Mouse (Mus musculus) cerebellum, adult 2 months (tissue): ENCODE measurements around the gene Nucb1. TPM values are rescaled to one million over a fixed set of nuclear protein-coding genes. Genes with fewer than 3 reads are reported as not detected.
"Not testable (repeated sequence)": the region's sequence is repeated elsewhere in the genome, so short reads cannot be mapped to it uniquely, and the experiment has no call there.

Experiments used
- DNase-seq, 2 experiments: peaks; one replicate each; pipeline ENCODE4 v3.0.0; 2021
- H3K27ac ChIP-seq: fragments of 200-500 bp; 2 replicates; pipeline ENCODE4 v1.5.1; 2012; ENCODE audit warnings: low read length, control low read depth, inconsistent platforms; ENCODE audit not compliant: insufficient read depth
- H3K27me3 ChIP-seq: fragments of 200-500 bp; 2 replicates; pipeline ENCODE4 v1.6.1; 2012; ENCODE audit warnings: inconsistent platforms, mild to moderate bottlenecking, low read length, moderate library complexity; ENCODE audit not compliant: control insufficient read depth, insufficient read depth
- H3K4me1 ChIP-seq: fragments of 200-500 bp; 2 replicates; pipeline ENCODE4 v1.6.1; 2011; ENCODE audit warnings: low read length; ENCODE audit not compliant: control insufficient read depth, insufficient read depth
- H3K4me3 ChIP-seq: fragments of 200-500 bp; replicated peaks from 2 replicates; pipeline ENCODE3; 2011; ENCODE audit warnings: mild to moderate bottlenecking, low read depth, low read length, control low read depth; ENCODE audit not compliant: insufficient read depth
- CTCF ChIP-seq: fragments of 200-500 bp; IDR thresholded peaks from 2 replicates; pipeline ENCODE4 v1.5.1; 2011; ENCODE audit warnings: low read depth, mild to moderate bottlenecking, control low read depth, low read length, moderate library complexity, borderline replicate concordance; ENCODE audit not compliant: insufficient read depth
- POLR2A ChIP-seq: fragments of 200-500 bp; IDR thresholded peaks from 2 replicates; pipeline ENCODE4 v1.6.1; 2011; ENCODE audit warnings: low read length, control low read depth, borderline replicate concordance; ENCODE audit not compliant: insufficient read depth
- WGBS: fragments of 180-500 bp; shearing (Covaris S2); methylation state at CpG from one replicate; pipeline ENCODE4 v1.1.7; 2018; 5-methylcytosine and 5-hydroxymethylcytosine counted together
- polyA plus RNA-seq: library from polyadenylated mRNA; depleted of rRNA; stranded (reverse); fragments of >200 nt; gene quantifications from 2 replicates; pipeline ENCODE4 v1.2.3, GENCODE M21; 2012

Gene Nucb1
- polyA plus RNA-seq, 1 experiment: 136 TPM

DNA sequence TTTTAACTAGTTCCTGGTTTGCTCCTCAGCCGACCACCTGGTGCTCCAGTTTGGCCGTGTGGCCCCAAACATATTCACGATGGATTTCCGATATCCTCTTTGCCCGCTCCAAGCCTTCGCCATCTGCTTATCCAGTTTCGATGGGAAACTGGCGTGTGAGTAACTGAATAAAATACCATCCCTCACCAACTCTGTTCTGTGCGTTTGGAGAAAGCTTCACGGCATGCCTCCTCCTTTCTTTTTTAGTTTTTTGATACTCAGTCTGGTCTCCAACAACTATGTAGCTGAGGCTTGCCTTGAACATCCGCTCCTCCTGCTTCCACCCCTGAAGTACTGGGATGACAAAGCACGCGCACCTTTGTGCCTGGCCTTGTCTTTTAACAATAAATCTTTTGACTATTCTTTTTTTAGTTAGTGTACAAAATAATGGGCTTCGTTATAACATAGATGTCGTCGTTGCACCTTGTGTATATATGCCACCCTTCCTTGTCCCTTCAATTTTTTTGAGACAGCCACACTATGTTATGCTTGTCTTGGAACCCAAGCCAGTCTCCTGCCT, 12.1 kb upstream of the Nucb1 start:
- H3K27ac ChIP-seq: no peak overlapping the region
- TF ChIP-seq CTCF (no peak), POLR2A (no peak)
- no peaks in the 10 kb centered on the region for H3K27me3 ChIP-seq
- DNase-seq: no peak
- H3K4me1 ChIP-seq: peaks cover 13% of the 10 kb centered on the region
- WGBS: 52% methylated on average over 16 of the region's 16 CpGs
- H3K4me3 ChIP-seq: peak overlapping the region; percentile 84

DNA sequence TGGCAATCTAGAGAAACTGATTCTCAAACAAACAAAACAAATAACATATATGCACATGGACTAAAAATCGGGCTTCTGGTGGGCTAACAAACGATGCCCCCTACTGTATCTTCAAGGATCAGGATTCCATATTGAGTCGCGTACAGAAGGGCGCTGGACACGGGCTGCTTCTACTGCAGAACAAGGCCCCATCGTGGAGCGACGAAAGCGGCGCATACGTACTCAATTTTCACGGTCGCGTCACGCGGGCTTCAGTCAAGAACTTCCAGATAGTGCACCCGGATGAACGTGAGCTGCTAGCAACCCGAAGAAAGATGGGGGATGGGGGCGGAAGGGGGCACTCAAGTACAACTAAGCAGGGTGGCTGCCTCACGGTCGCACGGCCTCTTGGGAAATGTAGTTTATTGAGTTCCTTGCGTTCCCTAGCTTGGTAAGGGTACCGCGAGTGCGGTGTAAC, 11.6 kb upstream of the Nucb1 start:
- peak; percentile 86 for DNase-seq
- peak; percentile 57; the same call in 1 of the 2 replicates for TF ChIP-seq POLR2A
- TF ChIP-seq CTCF: peak; percentile 10; the same call in 1 of the 2 replicates
- Histone ChIP-seq H3K4me1 (peaks cover 13% of the 10 kb centered on the region), H3K27ac (peak overlapping the region; percentile 67), H3K27me3 (no peaks in the 10 kb centered on the region), H3K4me3 (peak overlapping the region; percentile 84)
- WGBS: under 1% methylated on average over 28 of the region's 28 CpGs

DNA sequence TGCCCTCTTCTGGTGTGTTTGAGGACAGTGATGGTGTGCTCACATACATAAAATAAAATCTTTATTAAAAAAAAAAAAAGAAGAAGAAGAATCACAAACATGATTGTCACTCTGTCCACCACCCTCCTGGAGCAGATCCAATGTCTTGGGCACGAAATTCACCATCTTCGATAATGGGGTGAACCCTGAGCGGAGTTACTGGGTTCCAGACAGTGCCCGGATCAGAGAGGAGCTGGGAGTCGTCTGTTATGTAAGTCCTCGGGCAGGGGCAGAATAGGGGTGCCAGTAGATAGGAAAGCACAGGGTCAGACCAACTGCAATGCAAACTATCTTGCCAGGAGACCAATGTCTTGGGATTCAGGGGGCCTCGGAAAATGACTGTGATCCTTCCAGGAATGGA, 10.4 kb upstream of the Nucb1 start:
- WGBS: 90% methylated on average over 7 of the region's 7 CpGs
- no peaks in the 10 kb centered on the region for H3K27me3 ChIP-seq
- DNase-seq: no peak

DNA sequence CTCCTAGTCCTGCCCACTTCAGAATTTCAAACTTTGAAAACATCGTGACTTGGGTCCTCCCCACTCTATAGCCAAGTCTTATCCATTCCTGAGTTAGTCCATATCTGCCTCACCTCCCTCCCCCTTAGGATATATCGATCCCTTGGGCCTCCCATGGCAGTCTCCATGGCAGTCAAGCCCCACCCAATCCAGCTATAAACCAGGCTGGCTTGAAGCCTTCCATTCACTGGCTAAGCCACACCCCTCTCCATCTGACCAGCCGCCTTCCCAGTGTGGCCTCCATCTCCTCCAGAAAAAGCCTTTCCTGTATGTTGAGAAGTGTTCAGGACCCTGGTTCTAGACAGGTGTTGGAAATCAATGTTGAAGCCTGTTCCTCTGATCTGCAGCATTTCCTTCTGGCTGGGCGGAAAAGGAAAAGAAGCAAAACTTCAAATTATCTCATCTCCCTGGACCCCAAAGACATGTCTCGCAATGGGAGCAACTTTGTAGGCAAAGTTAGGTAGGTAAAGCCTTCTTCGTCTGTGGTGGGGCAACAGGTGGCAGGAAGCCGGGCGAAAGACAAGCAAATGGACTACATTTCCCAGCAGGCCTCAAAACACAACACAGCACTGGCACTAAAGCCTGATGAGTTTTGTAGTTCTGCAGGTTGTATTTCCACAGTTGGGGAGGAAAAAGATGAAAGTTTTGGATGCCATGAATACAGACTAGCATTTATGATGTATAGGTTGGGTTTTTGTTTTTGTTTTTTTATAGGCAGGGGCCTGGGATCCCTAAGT, 9.3 kb upstream of the Nucb1 start:
- WGBS: 70% methylated on average over 8 of the region's 8 CpGs
- peaks cover 13% of the 10 kb centered on the region for H3K4me1 ChIP-seq
- DNase-seq: no peak
- H3K27ac ChIP-seq: no peak overlapping the region
- no peak for TF ChIP-seq POLR2A
- H3K27me3 ChIP-seq: no peaks in the 10 kb centered on the region
- no peak overlapping the region for H3K4me3 ChIP-seq

More for the DNA sequence above, 10.4 kb upstream of the Nucb1 start:
- TF ChIP-seq CTCF: no peak
- no peak for TF ChIP-seq POLR2A
- no peak overlapping the region for H3K27ac ChIP-seq
- H3K4me1 ChIP-seq: peaks cover 13% of the 10 kb centered on the region
- H3K4me3 ChIP-seq: no peak overlapping the region

DNA sequence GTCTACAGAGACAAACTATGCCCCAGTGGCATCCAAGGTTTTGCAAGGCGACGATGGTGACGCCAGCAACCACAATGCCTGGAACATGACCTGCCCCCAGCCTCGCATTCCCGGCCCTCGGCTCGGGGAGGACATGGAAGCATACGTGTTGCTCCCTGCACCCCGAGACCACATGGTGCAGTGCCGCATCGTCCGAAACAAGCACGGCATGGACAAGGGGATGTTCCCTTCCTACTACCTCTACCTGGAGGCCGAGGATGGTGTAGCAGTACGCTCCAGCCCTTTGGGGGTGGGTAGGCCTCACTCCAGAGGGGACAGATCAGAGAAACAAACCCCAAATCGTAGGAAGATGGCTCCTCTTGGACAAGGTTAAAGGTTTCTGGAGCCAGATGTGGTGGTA, 8.4 kb upstream of the Nucb1 start:
- Histone ChIP-seq H3K27me3 (no peaks in the 10 kb centered on the region), H3K4me3 (no peak overlapping the region), H3K4me1 (peaks cover 6% of the 10 kb centered on the region; the same call in 1 of the 2 replicates), H3K27ac (no peak overlapping the region)
- WGBS: 93% methylated on average over 16 of the region's 16 CpGs
- TF ChIP-seq POLR2A: no peak
- no peak for TF ChIP-seq CTCF
- DNase-seq: no peak

DNA sequence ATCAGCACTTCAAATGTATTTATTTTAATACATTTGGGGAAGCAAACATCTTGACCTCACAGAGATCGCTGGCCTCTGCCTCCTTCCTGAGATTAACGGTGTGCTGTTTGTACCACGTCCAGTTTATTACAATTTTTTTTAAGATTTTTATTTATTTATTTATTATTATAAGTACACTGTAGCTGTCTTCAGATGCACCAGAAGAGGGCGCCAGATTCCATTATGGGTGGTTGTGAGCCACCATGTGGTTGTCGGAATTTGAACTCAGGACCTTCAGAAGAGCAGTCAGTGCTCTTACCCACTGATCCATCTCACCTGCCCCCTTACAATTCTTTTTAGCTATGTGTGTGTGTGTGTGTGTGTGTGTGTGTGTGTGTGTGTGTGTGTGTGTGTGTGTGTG, 6.6 kb upstream of the Nucb1 start:
- DNase-seq, H3K4me3 ChIP-seq, H3K27me3 ChIP-seq, H3K4me1 ChIP-seq, H3K27ac ChIP-seq: not testable (repeated sequence)
- 59% methylated on average over 5 of the region's 5 CpGs for WGBS

DNA sequence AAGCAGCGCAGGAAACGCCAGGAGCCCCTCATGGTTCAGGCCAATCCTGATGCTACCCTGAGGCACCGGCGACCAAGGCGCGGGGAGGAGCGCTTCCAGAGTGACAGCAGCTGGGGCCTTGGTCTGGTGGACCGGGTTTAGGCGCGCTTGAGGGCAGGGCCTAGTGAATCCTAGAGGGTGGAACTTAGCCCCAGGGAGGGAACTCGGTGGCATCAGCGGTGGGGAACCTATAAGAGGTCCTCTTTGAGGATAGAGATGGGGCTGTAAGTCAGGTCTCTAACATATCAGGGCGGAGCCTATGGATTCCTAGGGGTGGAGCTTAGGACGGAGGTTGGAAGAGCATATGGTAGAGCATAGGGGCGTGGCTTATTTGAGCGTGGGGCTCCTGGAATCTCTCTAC, 5.2 kb upstream of the Nucb1 start:
- H3K4me3 ChIP-seq: no peak overlapping the region
- H3K27me3 ChIP-seq: no peaks in the 10 kb centered on the region
- TF ChIP-seq POLR2A (no peak), CTCF (no peak)
- H3K27ac ChIP-seq: no peak overlapping the region
- 37% methylated on average over 16 of the region's 16 CpGs for WGBS
- no peak for DNase-seq
- no peaks in the 10 kb centered on the region for H3K4me1 ChIP-seq

DNA sequence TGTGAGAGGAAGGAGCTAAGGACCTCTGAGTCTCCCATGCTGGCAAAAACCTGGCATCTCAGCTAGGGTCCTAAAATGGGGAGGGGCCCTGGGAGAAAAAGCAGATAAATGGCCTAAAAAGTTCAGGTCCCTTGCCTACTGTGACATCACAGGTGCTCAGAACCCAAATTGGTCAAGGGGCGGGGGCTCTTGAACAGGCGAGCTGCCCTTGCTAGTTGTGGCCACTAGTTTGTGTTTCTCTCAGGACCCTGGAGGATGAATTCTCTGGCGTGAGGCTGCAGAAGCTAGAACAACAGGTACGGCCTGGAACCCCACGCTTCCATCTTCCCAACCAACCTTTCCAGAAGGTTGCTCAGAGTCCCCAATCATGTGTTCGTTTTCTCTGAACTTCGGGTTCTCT, 4.2 kb upstream of the Nucb1 start:
- no peak for DNase-seq
- Histone ChIP-seq H3K27ac (no peak overlapping the region), H3K27me3 (no peaks in the 10 kb centered on the region), H3K4me1 (no peaks in the 10 kb centered on the region), H3K4me3 (no peak overlapping the region)
- 85% methylated on average over 7 of the region's 7 CpGs for WGBS
- TF ChIP-seq POLR2A (no peak), CTCF (no peak)
